In the genomic region with DNA sequence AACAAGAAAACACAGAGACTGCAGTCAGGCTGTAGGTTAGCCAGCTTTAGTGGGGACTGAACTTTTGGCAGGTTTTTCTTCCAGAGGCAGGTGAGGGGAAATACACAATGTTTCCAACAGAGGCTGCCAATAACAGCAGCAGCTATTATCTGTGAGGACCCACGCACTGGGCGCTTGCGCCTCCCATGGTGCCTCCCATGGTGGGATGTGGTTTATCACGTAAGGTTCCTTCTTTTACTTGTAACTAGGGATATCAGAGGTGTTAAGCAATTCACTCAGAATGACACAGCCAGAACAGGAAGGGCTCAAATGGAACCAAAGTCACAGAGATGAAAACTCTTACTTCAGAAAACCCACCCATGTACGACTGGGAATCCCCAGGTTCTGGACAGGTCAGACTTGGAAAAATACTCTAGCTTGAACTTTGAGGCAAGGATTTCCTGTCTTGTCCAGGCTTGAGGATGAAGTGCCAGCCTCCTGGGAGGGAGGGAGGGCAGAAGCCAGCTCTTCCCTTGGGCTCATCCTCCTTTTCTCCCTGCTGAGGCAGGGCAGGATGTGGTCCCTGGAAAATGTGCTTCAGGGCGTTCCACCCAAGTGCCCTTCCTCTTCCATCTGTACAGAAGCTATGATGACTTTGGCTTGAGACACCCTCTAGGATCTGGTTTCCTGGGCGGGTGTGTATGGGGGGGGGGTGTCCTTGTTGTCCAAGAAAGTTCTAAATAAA, we compare ENCODE assay signal across 8 mouse cellular contexts. TPM values are rescaled to one million over a fixed set of nuclear protein-coding genes. Genes with fewer than 3 reads are reported as not detected.
DNase-seq lines count a peak whose midpoint lies in the region; ATAC-seq lines count a peak whose summit lies in the region.

No protein-coding gene starts in this region.

- H3K4me1 ChIP-seq in midbrain, embryonic 13.5 days (replicated peaks): peaks cover 16% of the 10 kb centered on the region
- H3K4me1 ChIP-seq in midbrain, embryonic 11.5 days (ENCODE audit: control insufficient read depth, insufficient read depth, low read length): peaks cover 3% of the 10 kb centered on the region; the same call in 1 of the 2 replicates
- peaks cover 31% of the 10 kb centered on the region for H3K4me1 ChIP-seq in embryonic facial prominence, embryonic 12.5 days

- H3K27ac ChIP-seq in midbrain, embryonic 13.5 days: 0 out of 2 replicates have a peak overlapping the region, but pooled peaks have one; percentile 7
- H3K27ac ChIP-seq in midbrain, embryonic 11.5 days (ENCODE audit: low read depth, low read length): no peak overlapping the region
- peak overlapping the region; percentile 63; the same call in 1 of the 2 replicates for H3K27ac ChIP-seq in embryonic facial prominence, embryonic 12.5 days

- no peak for ATAC-seq in midbrain, embryonic 13.5 days
- ATAC-seq in midbrain, embryonic 11.5 days (ENCODE audit: low FRiP score): no peak
- no peak for ATAC-seq in embryonic facial prominence, embryonic 12.5 days (ENCODE audit: insufficient number of reproducible peaks, insufficient read depth, low FRiP score, low TSS enrichment)
- ATAC-seq in megakaryocyte-erythroid progenitor cell, adult 5-6 weeks (replicated peaks; ENCODE audit: low FRiP score, low TSS enrichment, poor library complexity, severe bottlenecking): peak; percentile 58

- H3K4me2 ChIP-seq in midbrain, embryonic 13.5 days (replicated peaks): no peak overlapping the region
- no peak overlapping the region for H3K4me2 ChIP-seq in midbrain, embryonic 11.5 days
- 0 out of 2 replicates have a peak overlapping the region, but pooled peaks have one; percentile 11 for H3K4me2 ChIP-seq in embryonic facial prominence, embryonic 12.5 days (replicated peaks)

- DNase-seq in midbrain, embryonic 11.5 days (ENCODE audit: low spot score, missing footprints): no peak
- peak; percentile 56 for DNase-seq in kidney, postnatal 10 days
- DNase-seq in layer of hippocampus, adult 18-20 months (ENCODE audit: low spot score in 2 of 2): no peak
- DNase-seq in cerebellum, adult 9-11 months: no peak
- DNase-seq in urinary bladder, adult 2 months (ENCODE audit: low spot score): no peak

- no peak overlapping the region for H3K4me3 ChIP-seq in midbrain, embryonic 13.5 days (replicated peaks)
- no peak overlapping the region for H3K4me3 ChIP-seq in midbrain, embryonic 11.5 days (ENCODE audit: low read depth, low read length)
- H3K4me3 ChIP-seq in embryonic facial prominence, embryonic 12.5 days: no peak overlapping the region

- WGBS in midbrain, embryonic 13.5 days: 62% methylated on average over 7 of the region's 7 CpGs
- WGBS in midbrain, embryonic 11.5 days: 45% methylated on average over 7 of the region's 7 CpGs
- 43% methylated on average over 7 of the region's 7 CpGs for WGBS in embryonic facial prominence, embryonic 12.5 days

- H3K27me3 ChIP-seq in midbrain, embryonic 13.5 days: no peaks in the 10 kb centered on the region
- H3K27me3 ChIP-seq in midbrain, embryonic 11.5 days (ENCODE audit: control insufficient read depth, insufficient read depth, low read length): no peaks in the 10 kb centered on the region
- H3K27me3 ChIP-seq in embryonic facial prominence, embryonic 12.5 days: no peaks in the 10 kb centered on the region

- H3K9me3 ChIP-seq in midbrain, embryonic 13.5 days: no peaks in the 10 kb centered on the region
- no peaks in the 10 kb centered on the region for H3K9me3 ChIP-seq in midbrain, embryonic 11.5 days (ENCODE audit: control insufficient read depth, low read length)
- H3K9me3 ChIP-seq in embryonic facial prominence, embryonic 12.5 days: no peaks in the 10 kb centered on the region

- no peaks in the 10 kb centered on the region for H3K36me3 ChIP-seq in midbrain, embryonic 13.5 days
- no peaks in the 10 kb centered on the region for H3K36me3 ChIP-seq in midbrain, embryonic 11.5 days (ENCODE audit: control insufficient read depth, insufficient read depth, low read length)
- H3K36me3 ChIP-seq in embryonic facial prominence, embryonic 12.5 days: no peaks in the 10 kb centered on the region

- no peak overlapping the region for H3K9ac ChIP-seq in midbrain, embryonic 13.5 days (replicated peaks)
- no peak overlapping the region for H3K9ac ChIP-seq in midbrain, embryonic 11.5 days (ENCODE audit: low read length)
- H3K9ac ChIP-seq in embryonic facial prominence, embryonic 12.5 days: no peak overlapping the region

RNA-seq across cellular contexts. Expression of a gene that starts 12.8 kb away (rescaled TPM):
- polyA plus RNA-seq in midbrain, embryonic 13.5 days (2015; fragmentation: Nextera tagmentation; extraction: Ambion mirVana): 33.0 and 36.0 TPM in 2 replicates
- 34.7 and 40.9 TPM in 2 replicates for polyA plus RNA-seq in midbrain, embryonic 11.5 days (2014; fragmentation: Nextera tagmentation; extraction: Ambion mirVana)
- polyA plus RNA-seq in embryonic facial prominence, embryonic 12.5 days (2016; fragmentation: Nextera tagmentation; extraction: Ambion mirVana): 70.5 and 72.0 TPM in 2 replicates
- total RNA-seq in megakaryocyte-erythroid progenitor cell, adult 5-6 weeks (2014; fragmentation: Nextera tagmentation): 9.5 and 11.8 TPM in 2 replicates
- 34.1 and 40.0 TPM in 2 replicates for total RNA-seq in megakaryocyte-erythroid progenitor cell, adult 5-6 weeks (2017)
- total RNA-seq in layer of hippocampus, adult 18-20 months (2021): 10 to 100 TPM; 52.0 to 55.1 TPM
- 683 and 894 TPM in 2 replicates for polyA plus RNA-seq in urinary bladder, adult 2 months (2012; rRNA removed)
